Mouse (Mus musculus): ENCODE measurements around the gene Kif1b. TPM values are rescaled to one million over a fixed set of nuclear protein-coding genes. Genes with fewer than 3 reads are reported as not detected.
"Not testable (repeated sequence)": the region's sequence is repeated elsewhere in the genome, so short reads cannot be mapped to it uniquely, and the experiment has no call there.

Kif1b gene
- polyA plus RNA-seq, 1 experiment from 2014 or later: 140 TPM

GRCm38 (mm10) chr4:149228682-149229081 lies 78.8 kb downstream of the Kif1b start:
- H3K4me2 ChIP-seq (replicated peaks); H3K4me3 ChIP-seq; H3K9me3 ChIP-seq (replicated peaks); ATAC-seq (ENCODE audit: low FRiP score); H3K4me1 ChIP-seq; H3K9ac ChIP-seq; H3K27ac ChIP-seq; H3K27me3 ChIP-seq: not testable (repeated sequence)
- peaks cover 51% of the 10 kb centered on the region for H3K36me3 ChIP-seq
- WGBS: 89% methylated on average over 3 of the region's 3 CpGs

- no peak for ATAC-seq (ENCODE audit: low FRiP score)
- H3K4me3 ChIP-seq: no peak overlapping the region
- no peak overlapping the region for H3K27ac ChIP-seq
- 0 out of 2 replicates have a peak, but pooled peaks cover 5% of the 10 kb centered on the region for H3K9me3 ChIP-seq (replicated peaks)
- WGBS: 90% methylated on average over 3 of the region's 3 CpGs
- H3K4me1 ChIP-seq: no peaks in the 10 kb centered on the region
- no peak overlapping the region for H3K9ac ChIP-seq
- H3K4me2 ChIP-seq (replicated peaks): no peak overlapping the region
- no peaks in the 10 kb centered on the region for H3K27me3 ChIP-seq
- peaks cover 56% of the 10 kb centered on the region for H3K36me3 ChIP-seq
These were observed 79.2 kb downstream of the Kif1b start for GRCm38 (mm10) chr4:149228256-149228655.

DNA sequence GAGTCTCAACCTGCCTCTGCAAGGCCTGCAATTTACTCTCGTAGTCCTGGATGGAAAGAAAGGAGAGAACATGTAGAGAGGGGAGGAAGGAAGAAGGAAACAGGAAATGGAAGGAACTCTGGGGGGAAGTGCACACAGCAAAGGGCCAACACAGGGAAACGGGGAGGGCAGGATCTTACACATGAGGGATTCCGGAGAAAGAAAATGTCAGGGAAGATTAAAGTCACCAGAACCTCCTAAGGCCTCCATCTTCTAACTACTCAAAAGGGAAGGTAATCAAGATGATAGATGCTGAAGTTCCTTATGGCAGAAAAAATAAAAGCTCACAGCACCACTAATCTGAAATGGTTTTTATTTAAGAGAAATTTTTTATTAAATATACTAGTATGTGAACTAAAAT lies 81.2 kb downstream of the Kif1b start:
- 77% methylated on average over 3 of the region's 3 CpGs for WGBS
- H3K9ac ChIP-seq: no peak overlapping the region
- H3K4me3 ChIP-seq: no peak overlapping the region
- 0 out of 2 replicates have a peak, but pooled peaks cover 5% of the 10 kb centered on the region for H3K9me3 ChIP-seq (replicated peaks)
- no peak overlapping the region for H3K4me2 ChIP-seq (replicated peaks)
- H3K27ac ChIP-seq: no peak overlapping the region
- H3K36me3 ChIP-seq: peaks cover 72% of the 10 kb centered on the region
- no peaks in the 10 kb centered on the region for H3K4me1 ChIP-seq
- ATAC-seq (ENCODE audit: low FRiP score): no peak
- no peaks in the 10 kb centered on the region for H3K27me3 ChIP-seq

DNA sequence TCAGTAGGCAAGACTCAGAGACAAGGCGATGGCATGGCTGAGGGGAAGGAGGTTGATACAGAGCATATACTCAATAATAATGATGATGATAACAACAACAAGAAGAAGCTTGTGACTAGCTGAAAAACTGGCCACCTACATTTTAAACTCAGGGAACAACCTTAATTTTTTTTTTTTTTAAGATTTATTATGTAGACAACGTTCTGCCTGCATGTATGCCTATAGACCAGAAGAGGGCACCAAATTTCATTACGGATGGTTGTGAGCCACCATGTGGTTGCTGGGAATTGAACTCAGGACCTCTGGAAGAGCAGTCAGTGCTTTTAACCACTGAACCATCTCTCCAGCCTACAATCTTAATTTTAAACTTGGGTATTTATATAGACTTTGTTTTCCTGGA lies 84.0 kb downstream of the Kif1b start:
- no peaks in the 10 kb centered on the region for H3K27me3 ChIP-seq
- H3K27ac ChIP-seq: no peak overlapping the region
- WGBS: 90% methylated on average over 3 of the region's 3 CpGs
- ATAC-seq (ENCODE audit: low FRiP score): no peak
- peaks cover 78% of the 10 kb centered on the region for H3K36me3 ChIP-seq
- H3K4me1 ChIP-seq: peaks cover 12% of the 10 kb centered on the region
- H3K9ac ChIP-seq: no peak overlapping the region
- H3K9me3 ChIP-seq (replicated peaks): 0 out of 2 replicates have a peak, but pooled peaks cover 5% of the 10 kb centered on the region
- no peak overlapping the region for H3K4me2 ChIP-seq (replicated peaks)
- no peak overlapping the region for H3K4me3 ChIP-seq

DNA sequence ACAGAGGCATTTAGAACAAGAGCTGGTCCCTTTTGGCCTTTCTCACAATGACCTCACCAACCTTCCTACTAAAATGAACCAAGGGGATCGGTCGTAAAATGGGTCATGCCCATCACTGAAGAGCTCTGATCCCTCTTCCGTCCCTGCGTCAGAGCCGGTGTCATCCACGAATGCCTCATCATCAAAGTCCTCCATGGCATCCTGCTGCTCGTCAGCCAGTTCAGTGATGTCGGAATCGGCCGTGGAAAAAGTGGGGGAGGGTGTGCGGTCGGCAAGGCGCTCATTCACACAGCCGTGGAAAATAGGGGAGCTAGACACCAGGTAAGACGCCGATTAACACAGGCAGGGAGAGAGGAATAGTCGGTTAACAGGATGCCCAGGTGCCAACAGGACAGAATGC lies 87.0 kb downstream of the Kif1b start:
- peaks cover 87% of the 10 kb centered on the region for H3K36me3 ChIP-seq
- WGBS: 46% methylated on average over 17 of the region's 17 CpGs

DNA sequence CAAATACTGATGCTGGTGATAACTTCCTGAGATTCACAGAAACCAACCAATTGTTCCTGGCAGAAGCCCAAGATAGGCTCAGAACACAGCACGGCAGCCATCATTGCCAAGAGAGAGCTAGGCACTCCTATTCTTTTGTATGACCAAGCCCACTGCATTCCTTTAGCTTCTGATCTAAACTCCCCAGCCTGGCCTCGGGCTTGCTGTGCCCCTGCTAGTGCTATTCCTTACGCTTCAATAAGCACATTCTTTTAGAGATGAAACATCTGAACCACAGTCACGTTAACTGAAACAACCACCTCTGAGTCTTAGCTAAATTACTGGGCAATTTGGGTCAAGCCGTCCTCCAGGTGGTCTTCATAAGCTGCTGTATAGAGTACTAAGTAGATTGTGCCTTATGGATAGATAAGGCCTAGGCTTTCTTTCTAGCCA lies 87.4 kb downstream of the Kif1b start:
- WGBS: 31% methylated on average over 5 of the region's 5 CpGs
- Histone ChIP-seq H3K9me3 (replicated peaks) (0 out of 2 replicates have a peak, but pooled peaks cover 5% of the 10 kb centered on the region), H3K4me3 (no peak overlapping the region), H3K36me3 (peaks cover 87% of the 10 kb centered on the region), H3K9ac (no peak overlapping the region), H3K4me2 (replicated peaks) (no peak overlapping the region), H3K4me1 (peaks cover 12% of the 10 kb centered on the region), H3K27me3 (no peaks in the 10 kb centered on the region), H3K27ac (peak overlapping the region; percentile 67)
- peak; percentile 79 for ATAC-seq (ENCODE audit: low FRiP score)

More for the DNA sequence above, 87.0 kb downstream of the Kif1b start:
- H3K4me2 ChIP-seq (replicated peaks): no peak overlapping the region
- 0 out of 2 replicates have a peak, but pooled peaks cover 5% of the 10 kb centered on the region for H3K9me3 ChIP-seq (replicated peaks)
- no peak overlapping the region for H3K4me3 ChIP-seq
- H3K27ac ChIP-seq: peak overlapping the region; percentile 67
- ATAC-seq (ENCODE audit: low FRiP score): peak; percentile 9; the same call in 1 of the 2 replicates
- H3K27me3 ChIP-seq: no peaks in the 10 kb centered on the region
- no peak overlapping the region for H3K9ac ChIP-seq
- peaks cover 12% of the 10 kb centered on the region for H3K4me1 ChIP-seq

- no peaks in the 10 kb centered on the region for H3K27me3 ChIP-seq
- ATAC-seq (ENCODE audit: low FRiP score): 0 out of 2 replicates have a peak, but pooled peaks have one; percentile 39
- H3K27ac ChIP-seq: peak overlapping the region; percentile 67
- peaks cover 12% of the 10 kb centered on the region for H3K4me1 ChIP-seq
- peaks cover 85% of the 10 kb centered on the region for H3K36me3 ChIP-seq
- 0 out of 2 replicates have a peak, but pooled peaks cover 5% of the 10 kb centered on the region for H3K9me3 ChIP-seq (replicated peaks)
- H3K9ac ChIP-seq: no peak overlapping the region
- WGBS: 63% methylated on average over 12 of the region's 12 CpGs
- H3K4me3 ChIP-seq: no peak overlapping the region
- H3K4me2 ChIP-seq (replicated peaks): no peak overlapping the region
These were observed 88.0 kb downstream of the Kif1b start for GRCm38 (mm10) chr4:149219401-149220041.

DNA sequence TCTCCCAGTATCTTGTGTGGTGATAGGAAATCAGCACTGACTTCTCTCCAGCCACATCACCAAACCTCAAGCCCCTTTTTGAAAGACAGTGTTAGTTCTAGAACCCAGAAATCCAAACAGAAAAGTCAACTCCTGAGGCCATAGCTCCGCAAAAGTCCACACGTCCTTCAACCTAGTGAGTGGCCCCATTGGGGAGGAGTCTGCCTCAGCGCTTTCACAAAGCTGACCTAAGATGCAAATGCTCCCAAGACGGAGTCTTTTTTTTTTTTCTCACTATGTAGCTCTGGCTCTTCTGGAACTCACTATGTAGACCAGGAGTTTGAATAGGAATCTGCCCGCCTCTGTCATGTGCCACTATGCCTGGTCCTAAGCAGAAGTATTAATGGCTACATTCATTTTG lies 89.0 kb downstream of the Kif1b start:
- Histone ChIP-seq H3K4me3 (no peak overlapping the region), H3K27ac (no peak overlapping the region), H3K36me3 (peaks cover 85% of the 10 kb centered on the region), H3K27me3 (no peaks in the 10 kb centered on the region), H3K9me3 (replicated peaks) (no peaks in the 10 kb centered on the region), H3K4me1 (peaks cover 12% of the 10 kb centered on the region), H3K9ac (no peak overlapping the region), H3K4me2 (replicated peaks) (no peak overlapping the region)
- 88% methylated on average over 5 of the region's 5 CpGs for WGBS
- ATAC-seq (ENCODE audit: low FRiP score): no peak

GRCm38 (mm10) chr4:149215982-149216381 lies 91.5 kb downstream of the Kif1b start:
- Histone ChIP-seq H3K4me2 (replicated peaks) (no peak overlapping the region), H3K9me3 (replicated peaks) (no peaks in the 10 kb centered on the region), H3K4me3 (no peak overlapping the region), H3K27ac (no peak overlapping the region), H3K27me3 (no peaks in the 10 kb centered on the region), H3K36me3 (peaks cover 85% of the 10 kb centered on the region), H3K9ac (no peak overlapping the region), H3K4me1 (peaks cover 12% of the 10 kb centered on the region)
- WGBS: 92% methylated on average over 9 of the region's 9 CpGs
- no peak for ATAC-seq (ENCODE audit: low FRiP score)

- H3K9me3 ChIP-seq (replicated peaks): no peaks in the 10 kb centered on the region
- H3K4me1 ChIP-seq: peaks cover 9% of the 10 kb centered on the region
- H3K9ac ChIP-seq: no peak overlapping the region
- WGBS: 60% methylated on average over 2 of the region's 2 CpGs
- ATAC-seq (ENCODE audit: low FRiP score): no peak
- peaks cover 84% of the 10 kb centered on the region for H3K36me3 ChIP-seq
- no peak overlapping the region for H3K27ac ChIP-seq
- no peaks in the 10 kb centered on the region for H3K27me3 ChIP-seq
- H3K4me2 ChIP-seq (replicated peaks): no peak overlapping the region
- H3K4me3 ChIP-seq: no peak overlapping the region
These were observed 92.1 kb downstream of the Kif1b start for GRCm38 (mm10) chr4:149215397-149215796.

DNA sequence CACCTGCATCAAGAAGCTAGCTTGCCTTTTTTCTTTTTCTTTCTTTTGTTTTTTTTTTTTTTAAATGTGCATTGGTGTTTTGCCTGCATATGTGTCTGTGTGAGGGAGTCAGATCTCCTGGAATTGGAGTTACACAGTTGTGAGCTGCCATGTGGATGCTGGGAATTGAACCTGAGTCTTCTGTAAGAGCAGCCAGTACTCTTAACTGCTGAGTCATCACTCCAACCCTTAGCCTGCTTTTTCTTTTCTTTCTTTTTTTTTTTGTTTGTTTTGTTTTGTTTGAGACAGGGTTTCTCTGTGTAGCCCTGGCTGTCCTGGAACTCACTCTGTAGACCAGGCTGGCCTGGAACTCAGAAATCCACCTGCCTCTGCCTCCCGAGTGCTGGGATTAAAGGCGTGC lies 93.0 kb downstream of the Kif1b start:
- H3K4me3 ChIP-seq; H3K9me3 ChIP-seq (replicated peaks); H3K4me1 ChIP-seq; ATAC-seq (ENCODE audit: low FRiP score); H3K4me2 ChIP-seq (replicated peaks); H3K9ac ChIP-seq; H3K27me3 ChIP-seq; H3K27ac ChIP-seq: not testable (repeated sequence)
- H3K36me3 ChIP-seq: peaks cover 83% of the 10 kb centered on the region
- 93% methylated on average over 2 of the region's 2 CpGs for WGBS

DNA sequence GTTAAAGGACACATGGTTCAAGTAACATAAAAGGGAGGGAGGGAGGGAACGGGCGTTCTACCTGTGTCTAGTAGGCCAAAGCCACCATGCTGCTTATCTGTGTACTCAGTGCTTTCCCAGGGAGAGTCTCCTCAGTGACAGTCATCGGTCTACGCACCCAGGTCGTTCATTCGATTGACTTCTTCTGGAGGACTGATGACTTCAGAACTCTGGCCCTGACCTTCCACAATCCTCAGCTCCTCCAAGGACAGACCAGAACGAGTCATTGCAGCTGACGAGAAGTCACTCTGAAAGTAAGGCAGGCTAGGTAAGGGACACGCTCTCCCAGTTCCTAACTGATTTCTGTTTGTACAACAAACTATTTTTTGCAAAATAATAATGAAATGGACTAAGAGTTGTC lies 94.0 kb downstream of the Kif1b start:
- WGBS: 97% methylated on average over 9 of the region's 9 CpGs
- Histone ChIP-seq H3K9me3 (replicated peaks) (no peaks in the 10 kb centered on the region), H3K4me1 (no peaks in the 10 kb centered on the region), H3K4me2 (replicated peaks) (no peak overlapping the region), H3K27me3 (no peaks in the 10 kb centered on the region), H3K27ac (no peak overlapping the region), H3K9ac (no peak overlapping the region), H3K4me3 (no peak overlapping the region), H3K36me3 (peaks cover 83% of the 10 kb centered on the region)
- ATAC-seq (ENCODE audit: low FRiP score): no peak

- H3K4me2 ChIP-seq (replicated peaks); H3K4me1 ChIP-seq; H3K27me3 ChIP-seq; ATAC-seq (ENCODE audit: low FRiP score); H3K9me3 ChIP-seq (replicated peaks); H3K4me3 ChIP-seq; H3K27ac ChIP-seq; H3K9ac ChIP-seq: not testable (repeated sequence)
- peaks cover 88% of the 10 kb centered on the region for H3K36me3 ChIP-seq
- 97% methylated on average over 6 of the region's 6 CpGs for WGBS
These were observed 96.1 kb downstream of the Kif1b start for GRCm38 (mm10) chr4:149211441-149211840.

Data from hindbrain, embryonic 12.5 days (tissue).